Mouse (Mus musculus): ENCODE measurements around the gene Prr15.

Prr15 gene

DNA sequence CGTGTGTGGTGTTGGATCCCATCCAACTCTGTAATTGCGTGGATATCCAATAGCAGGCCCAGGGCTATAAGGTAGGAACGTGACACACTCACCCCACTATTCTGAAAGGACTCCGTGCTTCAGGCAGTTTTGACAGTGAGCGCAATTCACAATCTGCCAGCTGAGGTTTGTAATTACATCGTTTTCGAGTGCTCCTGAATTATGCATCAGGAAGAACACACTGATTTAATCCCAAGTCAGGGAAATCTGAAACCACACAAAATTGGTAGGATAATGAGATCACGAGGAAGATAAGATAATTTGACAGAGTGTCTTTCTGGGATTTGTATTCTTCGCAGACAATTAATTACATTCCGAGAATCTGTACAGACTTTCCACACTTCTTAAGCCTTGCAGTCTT, 6.1 kb downstream of the Prr15 start:
- DNase-seq (ENCODE audit: low spot score in 2 of 2) = no peak

DNA sequence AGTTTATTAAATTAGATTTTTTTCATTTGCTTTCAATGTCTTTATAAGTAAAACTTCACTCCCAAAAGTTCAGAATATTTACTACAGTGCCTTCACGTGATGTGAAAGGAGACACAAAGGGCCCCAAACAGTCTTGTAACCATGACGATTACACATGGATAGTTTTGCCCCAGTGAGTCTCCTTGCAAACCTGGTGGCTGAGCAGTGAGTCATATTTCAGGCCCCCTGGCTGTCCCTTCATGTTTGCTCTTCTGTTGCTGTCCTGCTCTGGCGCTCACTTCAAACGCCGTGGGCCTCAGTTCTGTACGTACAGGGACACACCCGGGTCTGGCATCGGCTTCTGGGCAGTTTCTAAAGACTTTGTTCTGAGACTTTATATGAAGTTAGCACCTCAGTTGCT, 6.6 kb downstream of the Prr15 start:
- DNase-seq (ENCODE audit: low spot score in 2 of 2) = no peak

DNA sequence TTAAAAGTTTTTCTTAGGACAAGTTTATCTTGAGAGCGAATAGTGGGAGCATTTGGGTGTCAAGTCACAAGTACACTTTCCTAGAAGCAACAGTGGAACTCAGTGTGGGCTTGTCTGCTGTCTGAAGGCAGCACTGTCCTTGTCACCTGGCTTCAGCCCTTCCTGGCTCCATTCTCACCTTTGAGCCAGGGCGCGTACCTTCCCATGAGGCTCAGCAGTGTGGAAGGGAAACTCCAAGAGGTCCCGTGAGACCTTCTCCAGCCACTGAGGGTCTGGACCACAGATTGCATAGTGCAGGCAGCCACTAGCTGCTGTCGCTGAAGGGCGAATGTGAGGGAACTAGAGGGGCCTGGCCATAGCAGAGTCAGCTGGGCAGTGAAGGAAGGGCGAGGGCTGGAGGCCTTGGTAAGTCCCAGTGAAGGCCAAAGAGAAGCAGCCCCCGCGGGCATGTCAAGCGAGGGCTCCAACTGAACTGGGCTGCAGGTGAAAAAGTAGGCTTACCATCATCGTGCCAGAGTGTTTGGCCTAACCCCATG, 7.5 kb downstream of the Prr15 start:
- DNase-seq (ENCODE audit: low spot score in 2 of 2) = no peak

DNA sequence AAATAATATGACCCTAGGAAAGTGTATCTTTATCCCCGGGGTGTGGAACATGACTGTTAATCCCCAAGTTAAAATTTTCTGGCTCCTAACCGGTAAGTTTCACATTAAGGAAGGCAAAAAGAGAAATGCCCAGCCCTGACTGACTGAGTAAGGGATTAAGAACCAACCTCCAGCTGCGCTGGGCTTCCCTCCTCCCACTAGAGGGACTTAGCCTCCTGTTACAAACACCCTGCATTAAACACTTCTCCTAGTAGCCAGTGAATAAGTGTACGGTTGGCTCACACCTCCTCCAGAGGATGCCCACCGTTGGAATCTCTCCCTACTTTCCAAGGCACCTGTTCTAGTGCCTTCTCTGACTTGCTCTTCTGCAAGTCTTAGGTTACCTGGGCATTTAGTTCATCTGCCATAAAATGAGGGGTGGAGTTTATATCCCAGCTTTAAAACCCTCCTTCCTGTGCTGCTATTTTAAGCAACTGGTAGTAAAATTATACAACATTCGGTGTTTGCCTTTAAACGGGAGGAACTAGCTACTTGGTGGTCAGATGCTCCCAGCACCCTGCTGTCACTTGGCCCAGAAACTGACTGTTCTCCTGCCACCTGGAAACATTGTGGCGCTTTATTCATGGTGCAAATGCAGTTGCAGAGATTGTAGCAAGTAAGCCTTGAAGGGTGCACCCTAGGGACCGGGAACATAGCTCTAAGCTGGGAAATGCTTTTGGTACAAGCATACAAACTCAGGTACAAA, 8.2 kb downstream of the Prr15 start:
- no peak for DNase-seq (ENCODE audit: low spot score in 2 of 2)

DNA sequence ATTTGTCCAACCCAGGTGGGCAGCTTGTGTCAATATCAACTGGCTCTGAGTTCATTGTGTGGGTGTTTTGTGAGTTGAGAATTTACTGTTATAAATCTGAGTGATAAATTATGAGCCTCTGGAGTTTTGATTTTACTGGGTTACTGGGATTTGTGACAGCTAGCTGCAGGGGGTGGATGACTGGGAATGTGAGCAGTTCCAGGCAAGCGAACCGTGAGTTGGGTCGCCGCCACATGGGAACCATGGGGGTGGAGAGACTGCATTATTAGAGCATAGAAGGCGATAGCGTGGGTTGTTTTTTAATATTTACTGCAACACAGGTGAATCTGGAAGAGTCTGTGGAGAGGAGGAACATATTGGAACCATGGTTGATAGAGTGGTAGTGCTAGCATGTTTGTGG, 11.7 kb downstream of the Prr15 start:
- no peak for DNase-seq (ENCODE audit: low spot score in 2 of 2)

DNA sequence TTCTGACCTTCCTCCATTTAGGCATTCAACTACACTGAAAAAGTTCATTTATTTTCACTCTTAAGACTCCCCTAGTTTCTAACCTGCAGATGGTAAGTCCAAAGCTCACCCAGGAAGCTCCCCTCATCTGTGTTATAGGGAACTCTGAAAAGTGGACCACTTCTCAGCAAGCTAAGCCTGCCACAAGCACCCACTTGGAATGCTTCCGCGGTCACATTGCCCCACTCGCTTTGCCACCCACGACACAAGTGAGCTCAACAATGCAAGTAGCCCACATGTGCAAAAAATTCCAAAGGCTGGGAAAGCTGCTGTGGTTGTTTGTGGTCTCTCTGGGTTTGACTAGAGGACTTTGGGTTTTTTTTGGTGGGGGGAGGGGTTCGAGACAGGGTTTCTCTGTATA, 15.5 kb downstream of the Prr15 start:
- no peak for DNase-seq (ENCODE audit: low spot score in 2 of 2)

DNA sequence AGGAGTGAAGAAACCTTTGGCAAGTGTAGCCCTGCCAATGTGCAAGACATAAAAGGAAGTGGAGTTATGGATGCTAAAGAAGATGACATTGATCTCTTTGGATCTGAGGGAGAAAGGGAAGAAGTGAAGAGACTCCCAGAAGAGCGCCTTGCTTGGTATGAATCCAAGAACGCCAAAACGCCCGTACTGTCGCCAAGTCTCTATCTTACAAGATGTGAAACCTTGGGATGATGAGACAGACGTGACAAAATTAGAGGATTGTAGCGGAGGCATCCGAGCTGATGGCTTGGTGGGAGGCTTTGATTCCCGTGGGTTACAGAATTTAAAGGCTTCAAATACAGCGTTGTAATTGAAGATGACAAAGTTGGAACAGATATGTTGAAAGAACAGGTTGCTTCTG, 16.6 kb downstream of the Prr15 start:
- DNase-seq (ENCODE audit: low spot score in 2 of 2) = no peak

DNA sequence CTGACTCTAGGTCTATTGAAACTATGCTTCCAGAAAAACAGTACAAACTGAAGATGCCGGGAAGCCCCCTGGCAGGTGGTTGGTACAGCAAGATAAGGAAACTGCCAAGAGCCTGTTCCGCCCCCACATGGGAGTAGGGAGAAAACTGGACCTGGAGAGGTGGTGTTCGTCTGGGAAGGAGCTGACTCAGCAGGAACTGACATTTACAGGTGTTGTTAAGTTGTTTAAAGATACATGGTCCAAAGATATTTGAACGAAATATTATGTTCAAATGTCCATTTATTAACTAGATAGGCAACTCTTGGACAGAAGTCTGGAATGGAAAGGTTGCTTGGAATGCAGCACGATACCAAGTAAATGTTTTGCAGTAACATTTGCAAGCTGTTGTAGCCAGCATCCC, 26.2 kb downstream of the Prr15 start:
- DNase-seq (ENCODE audit: low spot score in 2 of 2) = peak in 1 of 2 experiments; percentile 14

DNA sequence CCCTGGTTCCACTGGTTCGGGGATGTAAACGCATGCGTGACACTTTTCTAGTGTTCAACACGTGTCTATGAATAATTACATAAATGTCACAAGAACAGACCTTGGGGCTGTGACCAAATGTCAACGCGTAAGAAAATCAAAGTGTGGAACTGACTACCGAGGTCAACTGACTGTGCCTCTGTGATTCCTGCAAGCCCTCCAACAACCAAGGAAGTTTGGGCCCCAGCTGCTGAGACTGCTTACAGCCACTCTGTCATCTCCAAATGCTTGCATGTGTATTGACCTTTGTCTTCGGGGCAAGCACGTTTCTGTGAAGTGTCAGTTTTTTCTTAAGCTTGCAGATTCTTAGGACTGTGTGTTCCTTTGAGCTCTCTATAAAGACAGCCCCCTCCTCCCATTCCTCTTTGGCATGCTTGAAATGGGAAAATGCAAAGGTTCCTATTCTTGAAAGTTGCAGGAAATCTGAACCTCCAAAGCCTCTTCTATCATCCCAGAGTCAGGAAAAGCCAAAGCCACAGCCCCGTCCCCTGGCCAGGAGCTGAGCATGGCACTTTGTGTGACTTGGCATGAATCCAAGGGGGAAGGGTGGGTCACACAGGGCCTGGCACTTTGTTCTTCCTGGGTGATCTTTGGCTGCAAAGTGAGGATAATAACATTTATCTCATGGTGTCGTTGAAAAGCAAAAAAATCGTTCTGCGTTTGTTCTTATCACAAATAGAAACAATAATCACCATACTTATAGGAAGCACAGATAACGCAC, 27.5 kb downstream of the Prr15 start:
- DNase-seq (ENCODE audit: low spot score in 2 of 2) = no peak

DNA sequence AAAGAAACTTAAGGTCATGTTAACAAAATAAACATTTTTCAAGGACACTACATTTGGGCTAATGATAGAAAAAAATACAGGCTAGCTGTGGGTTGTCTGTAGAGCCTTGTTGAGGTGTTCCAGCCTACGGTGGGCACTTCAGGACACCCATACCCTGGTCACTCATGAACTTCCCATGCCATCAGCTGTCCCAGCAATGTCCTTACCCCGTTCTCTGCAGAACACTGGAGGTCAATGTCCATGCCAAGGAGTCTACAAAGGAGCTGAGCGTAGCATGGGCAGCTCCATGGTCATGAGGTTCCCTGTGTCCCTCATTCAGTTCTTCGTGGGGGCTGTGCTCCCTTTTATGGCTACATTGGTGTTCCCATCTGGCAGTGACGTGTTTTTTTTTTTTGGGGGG, 28.1 kb downstream of the Prr15 start:
- no peak for DNase-seq (ENCODE audit: low spot score in 2 of 2)

DNA sequence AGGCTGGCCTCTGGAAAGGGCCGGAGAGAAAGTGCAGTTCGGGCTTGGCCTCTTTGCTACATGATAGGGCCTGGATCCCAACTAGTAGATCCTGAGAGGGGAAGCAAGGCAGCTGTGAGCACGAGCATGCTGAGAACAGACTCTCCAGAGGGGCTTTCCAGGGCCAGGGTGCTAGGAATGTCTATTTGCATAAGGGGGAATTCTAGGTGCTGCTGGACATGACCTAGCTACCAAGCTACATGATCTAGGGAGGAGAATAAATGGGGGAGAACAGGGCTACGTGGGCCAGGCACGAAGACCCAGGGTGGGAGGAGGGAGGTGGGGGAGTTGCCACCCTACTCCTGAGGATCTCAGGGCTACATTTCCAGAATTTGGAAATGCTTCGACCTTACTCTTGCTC, 30.0 kb downstream of the Prr15 start:
- no peak for DNase-seq (ENCODE audit: low spot score in 2 of 2)

DNA sequence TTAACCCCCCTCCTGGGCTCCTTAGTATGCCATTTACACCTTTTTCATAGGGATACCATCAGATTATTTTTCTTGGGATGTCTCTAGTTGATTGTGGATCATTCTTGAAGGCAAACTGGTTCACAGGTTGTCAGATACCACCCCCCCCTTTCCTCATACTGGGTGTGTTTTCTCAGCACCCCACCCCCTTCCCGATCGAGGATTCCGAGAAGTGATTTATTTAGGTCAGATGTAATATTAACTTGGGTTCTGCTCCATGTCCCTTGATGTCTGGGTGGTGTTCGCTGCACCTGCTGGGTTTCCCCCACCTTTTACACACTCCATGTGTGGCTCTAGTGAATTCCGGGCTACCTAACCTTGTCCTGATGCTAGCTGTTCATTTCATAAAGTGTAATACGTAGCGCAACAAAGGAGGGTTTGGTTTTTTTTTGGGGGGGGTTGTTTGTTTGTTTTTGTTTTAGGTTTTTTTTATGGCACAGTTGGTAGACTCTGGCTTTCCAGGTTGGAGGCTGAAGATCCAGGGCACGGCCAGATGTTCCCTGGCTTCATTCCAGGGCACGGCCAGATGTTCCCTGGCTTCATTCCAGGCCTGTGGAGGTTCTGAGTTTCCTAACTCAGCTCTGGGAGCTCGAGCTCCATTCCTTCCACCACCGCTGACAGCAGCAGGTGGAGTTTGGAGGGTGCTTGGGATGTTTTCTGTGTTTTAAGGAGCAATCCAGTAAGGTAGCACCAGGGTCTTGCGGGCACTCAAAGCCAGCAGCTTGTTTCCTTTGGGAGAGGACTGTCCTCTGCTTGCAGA, 37.1 kb downstream of the Prr15 start:
- DNase-seq (ENCODE audit: low spot score in 2 of 2) = no peak

DNA sequence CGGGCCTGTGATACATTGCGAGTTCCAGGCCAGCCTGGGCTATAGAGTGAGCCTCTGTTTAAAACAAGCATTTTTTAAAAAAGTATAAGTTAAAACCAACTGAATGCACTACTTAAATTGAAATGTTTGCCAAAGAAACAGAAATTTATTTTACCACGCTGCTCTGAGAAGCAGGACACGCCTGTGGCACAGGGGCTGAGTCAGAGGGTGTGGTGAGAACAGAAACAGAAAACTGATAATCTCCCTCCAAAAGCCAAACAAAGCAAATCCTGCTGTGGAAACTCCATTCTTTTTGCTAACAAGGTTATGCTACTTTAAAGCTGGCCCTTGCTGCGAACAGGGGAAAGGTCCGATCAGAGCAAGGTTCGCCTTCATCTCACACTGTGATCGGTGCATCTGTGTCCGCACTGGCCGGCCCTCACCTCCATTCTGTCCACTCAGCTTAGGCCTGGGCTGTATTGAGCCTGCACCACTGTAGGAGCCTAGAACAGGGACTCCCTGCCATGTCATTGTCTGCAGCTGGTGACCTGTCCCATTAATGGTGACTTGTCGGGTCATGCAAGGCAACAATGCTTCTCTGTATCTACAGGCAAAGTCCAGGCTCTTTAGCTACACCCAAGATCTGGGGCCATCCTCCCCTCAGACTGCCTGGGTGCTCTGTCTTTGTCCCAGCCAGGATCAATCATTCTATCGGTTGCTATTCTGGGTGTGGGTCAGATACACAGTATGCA, 38.9 kb downstream of the Prr15 start:
- DNase-seq (ENCODE audit: low spot score in 2 of 2) = no peak

DNA sequence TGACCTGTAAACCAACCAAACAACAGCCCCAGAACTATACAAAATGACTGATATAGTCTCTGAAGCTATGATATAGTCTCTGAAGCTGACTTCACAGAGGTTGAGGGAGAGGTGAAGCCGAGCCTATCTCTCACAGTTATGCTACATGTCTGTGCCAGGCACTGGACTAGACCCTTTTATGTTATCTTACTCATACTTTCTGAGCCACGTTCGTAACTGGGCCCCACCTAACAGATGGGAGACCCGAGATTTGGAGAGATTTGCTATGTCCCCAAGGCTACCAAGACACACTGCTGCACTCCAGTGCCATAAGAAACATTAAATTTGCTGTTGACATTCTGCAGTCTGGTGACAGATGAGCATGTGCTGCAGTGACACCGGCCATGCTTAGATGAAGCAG, 41.0 kb downstream of the Prr15 start:
- no peak for DNase-seq (ENCODE audit: low spot score in 2 of 2)

DNA sequence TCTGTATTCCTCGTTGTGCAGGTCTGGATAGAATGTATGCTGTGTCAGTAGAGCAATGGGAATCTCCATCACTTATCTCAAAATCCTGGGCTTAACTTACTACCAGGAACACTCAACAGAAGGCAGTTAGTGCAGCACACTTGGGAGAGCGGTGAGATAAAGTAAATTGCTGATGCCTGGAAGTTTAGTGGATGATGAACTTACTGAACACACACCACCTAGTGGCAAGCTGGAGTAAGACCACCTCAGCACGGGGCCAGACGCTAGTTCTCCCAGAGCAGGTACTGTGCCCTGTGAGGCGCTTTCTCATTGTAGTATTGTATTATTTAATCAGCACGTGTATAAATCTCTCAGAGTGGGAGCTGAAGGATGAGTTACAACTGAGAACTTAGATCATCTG, 42.4 kb downstream of the Prr15 start:
- peak in 1 of 2 experiments; percentile 62 for DNase-seq (ENCODE audit: low spot score in 2 of 2)

DNA sequence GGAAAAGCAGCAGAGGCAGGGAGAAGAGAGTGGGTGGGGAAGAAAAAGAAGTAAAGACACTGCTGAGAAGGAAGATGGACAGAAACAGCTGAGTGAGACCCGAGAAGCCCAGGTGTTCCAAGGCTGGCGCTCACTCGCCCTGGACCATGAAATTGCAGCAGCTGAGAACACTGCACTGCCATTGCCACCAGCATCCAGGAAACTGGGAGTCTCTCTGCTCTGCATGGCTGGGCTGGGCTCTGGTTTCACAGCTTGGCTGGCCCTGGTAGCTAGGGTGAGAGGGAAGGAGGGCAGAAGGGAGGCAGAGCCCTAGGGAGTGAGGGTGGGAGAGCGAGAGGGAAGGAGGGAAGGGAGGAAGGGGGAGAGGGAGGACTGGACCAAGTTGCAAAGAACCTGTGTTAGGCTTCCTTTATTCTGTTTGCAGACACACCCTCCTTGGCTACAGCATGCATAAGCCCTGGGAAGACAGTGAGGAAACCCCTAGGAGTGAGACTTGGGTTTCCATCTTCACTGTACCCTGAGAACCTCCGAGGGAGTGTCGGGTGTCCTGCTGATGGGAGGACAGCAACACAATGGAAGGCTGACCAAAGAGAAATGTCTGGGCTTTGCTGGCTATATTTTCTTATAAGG, 44.4 kb downstream of the Prr15 start:
- no peak for DNase-seq (ENCODE audit: low spot score in 2 of 2)

DNA sequence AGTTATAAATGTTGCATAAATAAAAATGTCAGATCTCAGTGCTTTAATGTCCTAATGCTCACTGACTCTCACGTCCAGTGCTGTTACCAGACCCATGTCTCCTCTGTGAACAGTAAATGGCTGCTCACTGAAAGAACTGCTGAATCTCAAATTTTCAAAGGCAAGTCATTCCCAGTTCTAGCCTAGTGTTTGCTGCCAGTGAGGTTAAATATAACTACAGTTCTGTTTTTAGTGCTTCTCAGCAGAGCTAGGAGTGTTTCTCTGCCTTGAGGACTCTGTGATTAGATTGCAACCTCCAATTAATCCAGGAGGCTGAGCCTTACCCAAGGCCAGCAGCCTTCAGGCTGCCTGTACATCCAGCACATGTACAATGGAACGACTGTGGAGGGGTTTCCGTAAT, 46.2 kb downstream of the Prr15 start:
- no peak for DNase-seq (ENCODE audit: low spot score in 2 of 2)

DNA sequence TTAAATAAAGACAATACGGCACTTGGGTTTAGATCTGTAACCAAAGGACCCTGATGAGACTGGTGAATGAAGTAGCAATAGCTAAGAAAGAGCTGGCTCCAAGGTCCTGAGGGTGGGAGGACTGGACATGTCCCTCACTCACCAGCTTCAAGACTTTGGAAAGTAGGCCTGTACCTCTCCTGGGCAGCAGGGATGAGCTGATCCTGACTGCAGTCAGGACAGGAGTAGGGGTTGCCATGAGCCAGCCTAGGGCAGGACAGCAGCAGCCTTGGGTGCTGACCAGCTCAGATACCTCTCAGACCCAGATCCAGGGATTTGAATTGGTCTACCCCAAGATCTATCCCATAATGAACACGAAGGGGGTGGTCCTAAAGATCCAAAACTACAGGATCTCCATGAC, 53.7 kb downstream of the Prr15 start:
- no peak for DNase-seq (ENCODE audit: low spot score in 2 of 2)

All from left cerebral cortex, adult 9 months (tissue).